Comparison of ENCODE assay signal across 11 mouse cellular contexts in genomic region chr7:127437724-127438123, GRCm38 (mm10). TPM values are rescaled to one million over a fixed set of nuclear protein-coding genes. Genes with fewer than 3 reads are reported as not detected.
DNase-seq lines count a peak whose midpoint lies in the region; ATAC-seq and TF ChIP-seq lines count a peak whose summit lies in the region.
"Had no signal": no experiment of that assay in that cellular context is flagged by ENCODE, and none has a peak within 500 bp of the region (broad histone marks: within the 10 kb centered on the region; RNA-seq: fewer than 3 reads in every experiment).

No protein-coding gene starts in this region.

- no peak for TF ChIP-seq POLR2A in lung, adult 2 months (IDR thresholded peaks at IDR 0.05; ENCODE audit: borderline replicate concordance, extremely low read depth, low read depth, low read length)

- peak; percentile 22 for DNase-seq in embryo, embryonic 10.5 days (ENCODE audit: low spot score)
- no peak for DNase-seq in embryo, embryonic 11 days
- no peak for DNase-seq in lung, adult 2 months
- no peak for DNase-seq in lung, postnatal 25 days (ENCODE audit: low spot score)
- peak; percentile 63 for DNase-seq in induced T-regulatory cell, adult 2 months (ENCODE audit: low read depth)
- DNase-seq in thymus, postnatal 0 days (ENCODE audit: low spot score): peak; percentile 24
- DNase-seq in adipocyte (ENCODE audit: low spot score): no peak
- DNase-seq: cerebellum, adult 18-20 months had no signal

- 90% methylated on average over 3 of the region's 3 CpGs for WGBS in lung, adult 2 months

- no peak for ATAC-seq in activated CD4-positive, CD25-positive, alpha-beta regulatory T cell, adult 4 months
- ATAC-seq: midbrain, embryonic 13.5 days had no signal

- H3K4me1 ChIP-seq in lung, adult 2 months (ENCODE audit: control insufficient read depth, insufficient read depth, low read length): no peaks in the 10 kb centered on the region
- H3K4me1 ChIP-seq: forebrain, embryonic 10.5 days; midbrain, embryonic 13.5 days had no signal

- TF ChIP-seq CTCF in lung, adult 2 months (IDR thresholded peaks at IDR 0.05; ENCODE audit: insufficient read depth, low read length): peak; percentile 38; the same call in 1 of the 2 replicates

- no peak overlapping the region for H3K4me3 ChIP-seq in lung, adult 2 months (replicated peaks; ENCODE audit: extremely low read depth, low read depth, low read length)
- H3K4me3 ChIP-seq: forebrain, embryonic 10.5 days; midbrain, embryonic 13.5 days had no signal

RNA-seq across cellular contexts. Expression of gene Zfp689, which starts 11.2 kb away (rescaled TPM):
- 4.9 and 5.6 TPM in 2 replicates for polyA plus RNA-seq in lung, adult 2 months (2012; rRNA removed)
- polyA plus RNA-seq in thymus, postnatal 0 days (2015; fragmentation: Nextera tagmentation; extraction: Ambion mirVana): 4.3 and 4.7 TPM in 2 replicates
- polyA plus RNA-seq in activated CD4-positive, CD25-positive, alpha-beta regulatory T cell, adult 4 months (2017; shearing (Covaris generic)): 1 to 10 TPM; 3.3 to 5.4 TPM

RNA-seq across cellular contexts. Expression of gene Zfp688, which starts 15.9 kb away (rescaled TPM):
- 22.6 and 23.0 TPM in 2 replicates for polyA plus RNA-seq in lung, adult 2 months (2012; rRNA removed)
- 26.2 and 28.0 TPM in 2 replicates for polyA plus RNA-seq in thymus, postnatal 0 days (2015; fragmentation: Nextera tagmentation; extraction: Ambion mirVana)
- polyA plus RNA-seq in activated CD4-positive, CD25-positive, alpha-beta regulatory T cell, adult 4 months (2017; shearing (Covaris generic)): 10 to 100 TPM; 22.5 to 25.5 TPM

RNA-seq across cellular contexts. Expression of gene Prr14, which starts 21.7 kb away (rescaled TPM):
- polyA plus RNA-seq in lung, adult 2 months (2012; rRNA removed): 80.2 and 89.0 TPM in 2 replicates
- polyA plus RNA-seq in thymus, postnatal 0 days (2015; fragmentation: Nextera tagmentation; extraction: Ambion mirVana): 51.0 and 54.6 TPM in 2 replicates
- polyA plus RNA-seq in activated CD4-positive, CD25-positive, alpha-beta regulatory T cell, adult 4 months (2017; shearing (Covaris generic)): 100 to 1,000 TPM; 137 to 165 TPM

RNA-seq across cellular contexts. Expression of gene Zfp764, which starts 31.1 kb away (rescaled TPM):
- 7.5 and 8.5 TPM in 2 replicates for polyA plus RNA-seq in lung, adult 2 months (2012; rRNA removed)
- 6.8 and 7.0 TPM in 2 replicates for polyA plus RNA-seq in thymus, postnatal 0 days (2015; fragmentation: Nextera tagmentation; extraction: Ambion mirVana)
- 1 to 10 TPM; 5.7 to 8.3 TPM for polyA plus RNA-seq in activated CD4-positive, CD25-positive, alpha-beta regulatory T cell, adult 4 months (2017; shearing (Covaris generic))

RNA-seq across cellular contexts. Expression of gene Fbrs, which starts 41.3 kb away (rescaled TPM):
- 32.0 and 42.2 TPM in 2 replicates for polyA plus RNA-seq in lung, adult 2 months (2012; rRNA removed)
- 14.6 and 20.0 TPM in 2 replicates for polyA plus RNA-seq in thymus, postnatal 0 days (2015; fragmentation: Nextera tagmentation; extraction: Ambion mirVana)
- polyA plus RNA-seq in activated CD4-positive, CD25-positive, alpha-beta regulatory T cell, adult 4 months (2017; shearing (Covaris generic)): 10 to 100 TPM; 17.9 to 25.0 TPM

Comparison
In these comparisons a context has a peak if more than half of its experiments do, and no peak if none do; other contexts are left out.
1. DNase-seq: peak in embryo, embryonic 10.5 days (single experiment), induced T-regulatory cell, adult 2 months (single experiment) and thymus, postnatal 0 days (single experiment); none in embryo, embryonic 11 days (single experiment), lung, adult 2 months (single experiment), lung, postnatal 25 days (single experiment) and adipocyte (single experiment).